Mouse (Mus musculus): ENCODE results near the gene Col9a1.

Gene Col9a1

GRCm38 (mm10) chr1:24222231-24222630, 44.8 kb downstream of the Col9a1 start:
- DNase-seq (ENCODE audit: low read depth, low spot score), result no peak

DNA sequence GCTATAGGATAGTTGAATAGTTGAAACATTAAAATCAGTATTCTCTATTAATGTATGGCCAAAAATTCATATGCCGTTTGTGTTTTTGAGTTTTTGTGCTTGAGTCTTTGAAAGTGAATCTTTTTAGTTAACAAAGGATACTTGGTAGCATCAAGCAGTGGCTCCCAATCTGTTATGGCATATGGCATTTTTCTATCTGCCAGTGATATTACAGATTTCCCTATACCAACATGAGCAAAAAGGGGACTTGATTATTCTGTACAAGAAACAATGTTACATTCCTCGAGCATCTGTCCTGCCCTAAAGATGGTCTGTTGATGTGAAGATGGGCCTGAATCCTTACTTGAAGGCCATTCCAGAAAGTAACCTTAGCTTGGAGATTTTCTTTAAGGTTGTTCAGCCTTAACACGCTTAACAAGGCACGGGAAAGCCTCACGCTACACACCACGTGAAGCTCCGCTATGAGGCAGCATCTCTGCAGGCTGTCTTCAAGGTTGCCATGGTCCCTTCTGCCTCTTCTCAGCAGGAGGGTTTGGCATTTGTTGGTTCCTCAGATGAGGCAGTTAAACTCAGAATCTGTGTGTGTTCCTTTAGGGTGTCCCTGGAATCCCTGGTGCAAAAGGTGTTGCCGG, 45.7 kb downstream of the Col9a1 start:
- DNase-seq (ENCODE audit: low read depth, low spot score), result no peak

DNA sequence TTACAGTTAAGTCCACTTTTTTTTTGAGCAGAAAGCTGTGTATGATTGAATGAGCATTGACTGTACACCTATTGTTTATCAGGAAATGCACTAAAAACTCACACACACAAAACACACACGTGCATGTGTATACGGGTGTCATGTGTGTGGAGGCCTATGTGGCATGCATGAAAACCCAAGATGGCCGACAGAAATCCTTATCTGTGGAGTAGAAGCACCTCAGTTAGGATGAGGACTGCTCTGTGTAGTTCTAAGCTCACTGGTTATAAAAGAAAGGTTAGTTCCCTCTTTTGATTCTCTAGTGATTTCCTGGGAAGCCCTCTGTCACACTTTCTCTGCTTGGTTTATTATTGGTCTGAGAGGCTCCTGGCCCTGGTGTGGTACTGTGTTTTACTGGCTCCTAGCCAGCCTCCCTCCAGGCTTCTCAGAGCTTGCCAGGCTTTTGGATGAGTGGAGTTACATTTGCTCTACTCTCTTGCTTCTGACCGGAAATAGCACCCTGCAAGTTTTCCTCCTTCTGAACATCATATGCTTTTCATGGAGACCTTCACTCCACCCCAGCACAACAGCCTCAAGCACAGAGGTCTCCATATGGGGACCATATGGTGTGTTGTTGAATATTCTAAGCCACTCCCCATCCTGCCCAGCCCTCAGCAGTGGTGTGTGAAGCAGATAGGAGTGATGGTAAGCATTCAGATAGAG, 48.6 kb downstream of the Col9a1 start:
- DNase-seq (ENCODE audit: low read depth, low spot score), result no peak

DNA sequence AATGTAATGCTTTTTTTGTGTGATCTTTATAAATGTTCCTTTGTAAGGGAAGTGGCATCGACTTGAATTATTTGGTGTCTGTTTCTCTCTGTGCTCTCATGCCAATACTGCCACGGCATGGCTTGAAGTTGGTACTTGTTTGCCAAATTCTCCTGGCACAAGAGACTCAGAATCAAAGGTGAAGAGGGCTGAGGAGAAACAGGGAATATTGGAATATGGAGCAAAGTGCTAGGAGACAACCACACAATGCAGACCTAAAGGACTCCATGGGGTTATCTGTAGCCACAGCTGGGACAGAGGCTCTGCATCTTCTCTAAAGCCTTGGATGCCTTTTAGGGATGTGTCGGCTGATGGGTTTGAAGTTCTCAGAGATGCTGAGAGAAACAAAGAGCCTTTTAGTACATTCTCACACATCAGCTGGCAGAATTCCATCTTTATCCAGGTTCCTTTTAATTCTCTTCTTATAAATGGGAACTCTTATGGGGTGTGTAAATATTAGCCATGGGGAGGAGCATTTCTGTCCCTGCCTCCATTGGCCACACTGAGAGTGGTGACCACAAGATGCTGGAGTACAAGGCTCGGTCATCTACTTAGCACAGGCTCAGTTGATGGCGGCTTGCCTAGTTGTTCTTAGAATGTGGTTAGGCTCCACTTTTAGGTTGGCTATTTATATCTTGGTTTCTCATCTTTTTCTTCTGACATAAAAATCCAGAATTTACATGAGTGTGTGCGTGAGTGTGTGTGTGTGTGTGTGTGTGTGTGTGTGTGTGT, 49.7 kb downstream of the Col9a1 start:
- no peak for DNase-seq (ENCODE audit: low read depth, low spot score)

GRCm38 (mm10) chr1:24229552-24229951, 52.1 kb downstream of the Col9a1 start:
- no peak for DNase-seq (ENCODE audit: low read depth, low spot score)

DNA sequence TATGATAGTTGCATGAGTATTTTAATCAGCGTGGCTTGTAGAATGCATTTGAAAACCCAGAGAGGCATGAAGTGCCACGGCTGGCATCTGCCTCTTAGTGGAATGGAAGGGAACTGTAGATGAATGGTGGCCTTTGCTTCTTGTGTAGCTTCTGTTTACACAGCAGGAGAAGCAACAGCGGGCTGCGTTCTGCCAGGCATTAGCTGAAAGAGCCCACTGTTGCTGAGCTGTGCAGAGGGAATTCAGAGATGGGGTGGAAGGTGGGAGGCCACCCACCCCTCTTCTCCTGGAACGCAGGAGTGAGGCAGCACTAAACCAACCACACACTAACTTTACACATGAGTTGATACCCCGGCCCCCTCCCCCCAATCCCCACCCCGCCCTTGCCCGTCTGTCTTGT, 53.0 kb downstream of the Col9a1 start:
- no peak for DNase-seq (ENCODE audit: low read depth, low spot score)

DNA sequence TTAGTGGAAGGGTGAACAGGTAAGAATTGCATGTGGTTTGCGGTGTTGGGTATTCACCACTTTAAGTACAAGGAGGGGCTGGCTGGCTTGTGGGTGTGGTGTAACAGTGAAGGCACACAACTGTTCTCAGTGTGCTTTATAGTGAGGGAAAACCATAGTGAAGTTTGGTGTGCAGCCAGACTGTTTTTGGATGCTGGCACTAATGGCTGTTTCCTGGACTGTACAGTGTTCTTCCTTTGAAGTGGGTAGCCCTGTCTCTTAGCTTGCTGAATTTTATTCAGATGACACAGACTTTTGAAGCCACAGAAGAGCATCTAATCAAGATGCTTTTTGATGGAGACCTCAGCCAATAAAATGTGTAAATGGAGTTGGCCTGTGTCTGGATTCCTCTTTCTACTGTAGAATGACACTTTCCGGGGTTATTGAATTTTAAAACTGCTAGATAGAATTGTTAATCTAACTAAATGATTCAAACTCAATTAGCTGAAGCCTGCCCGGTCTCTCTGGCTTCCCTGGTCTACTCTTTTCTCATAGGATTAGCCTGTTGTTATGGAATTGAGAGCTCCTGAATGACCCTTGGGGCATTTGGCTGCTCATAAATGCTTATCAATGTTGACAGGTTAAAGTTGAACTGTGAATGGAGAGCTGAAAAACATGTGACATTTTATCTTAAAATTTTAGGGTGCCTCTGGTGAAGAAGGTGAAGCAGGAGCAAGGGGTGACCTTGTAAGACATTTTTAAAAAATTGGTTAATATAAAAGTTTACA, 54.3 kb downstream of the Col9a1 start:
- no peak for DNase-seq (ENCODE audit: low read depth, low spot score)

DNA sequence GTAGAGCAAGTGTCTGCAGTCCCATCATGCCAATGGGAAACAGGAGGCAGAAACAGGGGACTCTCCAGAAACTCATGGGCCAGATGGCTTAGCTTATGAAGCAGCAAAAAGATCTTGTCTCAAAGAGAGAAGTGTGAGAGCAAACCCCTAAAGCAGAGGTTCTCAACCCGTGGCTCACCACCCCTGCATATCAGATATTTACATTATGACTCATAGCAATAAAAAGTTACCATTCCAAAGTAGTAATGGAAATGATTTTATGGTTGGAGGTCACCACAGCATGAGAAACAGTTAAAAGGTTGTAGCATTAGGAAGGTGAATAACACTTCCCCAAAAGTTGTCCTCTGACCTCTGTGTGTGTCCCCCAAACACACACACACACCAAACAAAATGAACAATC, 58.9 kb downstream of the Col9a1 start:
- DNase-seq (ENCODE audit: low read depth, low spot score), result no peak

DNA sequence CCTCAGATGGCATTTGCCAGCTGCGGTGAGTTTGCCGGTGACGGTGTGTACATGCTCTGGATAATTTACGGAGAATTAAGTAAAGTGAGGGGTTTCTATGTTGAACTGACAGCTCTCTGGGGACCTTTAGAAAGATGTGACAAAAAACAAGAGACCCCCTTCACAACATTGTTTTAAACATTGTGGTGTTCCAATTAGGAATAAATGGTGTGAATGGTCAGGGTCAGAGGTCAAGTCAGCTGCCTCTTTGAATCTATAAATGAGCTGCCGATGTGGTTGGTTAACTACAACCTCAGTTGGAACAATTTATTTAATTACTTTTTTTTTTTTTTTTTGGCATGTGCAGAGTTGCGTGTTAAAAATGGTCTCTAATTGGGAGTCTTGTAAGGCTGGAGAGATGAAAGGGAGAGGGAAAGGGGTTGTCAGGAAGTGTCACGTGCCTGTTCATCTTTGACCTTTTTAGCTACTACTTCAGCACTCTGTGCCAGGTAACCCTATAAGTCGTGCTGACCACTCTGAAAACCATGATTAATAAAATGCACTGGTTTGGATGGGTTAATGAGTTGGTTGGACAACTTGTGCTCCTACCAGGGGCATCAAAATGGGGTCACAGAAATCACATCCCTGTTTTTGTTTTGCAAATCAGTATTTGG, 62.8 kb downstream of the Col9a1 start:
- no peak for DNase-seq (ENCODE audit: low read depth, low spot score)

GRCm38 (mm10) chr1:24244931-24245330, 67.5 kb downstream of the Col9a1 start:
- no peak for DNase-seq (ENCODE audit: low read depth, low spot score)

GRCm38 (mm10) chr1:24245700-24246375, 68.4 kb downstream of the Col9a1 start:
- DNase-seq (ENCODE audit: low read depth, low spot score), result peak; percentile 54

GRCm38 (mm10) chr1:24248294-24249104, 71.1 kb downstream of the Col9a1 start:
- no peak for DNase-seq (ENCODE audit: low read depth, low spot score)

DNA sequence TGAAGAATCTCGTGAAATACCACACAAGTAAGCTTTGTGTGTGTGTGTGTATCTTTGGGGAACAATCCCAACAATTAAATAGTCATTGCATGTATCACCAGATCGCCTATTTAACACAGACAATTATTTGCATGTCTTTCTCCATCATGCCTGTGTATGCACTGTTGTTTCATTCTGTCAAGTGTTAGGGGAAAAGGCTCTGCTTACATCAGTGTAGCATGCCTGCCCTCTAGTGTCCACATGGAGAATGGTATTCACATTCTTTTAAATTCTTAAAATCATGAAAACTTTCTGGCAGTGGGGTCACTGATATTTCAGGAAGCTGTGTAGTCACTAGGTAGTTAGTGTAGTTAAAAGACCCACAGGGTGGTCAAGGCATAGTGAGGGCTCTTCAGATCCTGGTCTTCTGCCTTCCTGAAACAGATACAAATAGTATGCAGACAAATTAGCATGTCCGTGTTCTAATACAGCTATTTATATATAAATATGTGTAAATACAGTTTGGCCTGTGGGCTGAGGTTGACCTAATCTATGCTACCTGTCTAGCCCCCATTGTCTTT, 71.8 kb downstream of the Col9a1 start:
- peak; percentile 44 for DNase-seq (ENCODE audit: low read depth, low spot score)

GRCm38 (mm10) chr1:24257961-24258360, 80.6 kb downstream of the Col9a1 start:
- no peak for DNase-seq (ENCODE audit: low read depth, low spot score)

- DNase-seq (ENCODE audit: low read depth, low spot score), result no peak
Measured at GRCm38 (mm10) chr1:24259419-24259818, 82.0 kb downstream of the Col9a1 start.

GRCm38 (mm10) chr1:24261181-24261580, 83.8 kb downstream of the Col9a1 start:
- DNase-seq (ENCODE audit: low read depth, low spot score), result no peak

GRCm38 (mm10) chr1:24267022-24267421, 89.6 kb downstream of the Col9a1 start:
- DNase-seq (ENCODE audit: low read depth, low spot score), result no peak

- DNase-seq (ENCODE audit: low read depth, low spot score), result no peak
Measured at GRCm38 (mm10) chr1:24286360-24286759, 109.0 kb downstream of the Col9a1 start.

- DNase-seq (ENCODE audit: low read depth, low spot score), result no peak
Measured at GRCm38 (mm10) chr1:24292515-24292914, 115.1 kb downstream of the Col9a1 start.
